Mouse (Mus musculus): ENCODE measurements around the gene Gpr179. TPM values are rescaled to one million over a fixed set of nuclear protein-coding genes. Genes with fewer than 3 reads are reported as not detected.

Gpr179 gene
- polyA plus RNA-seq, 1 experiment from 2014 or later = 0.06 TPM

GRCm38 (mm10) chr11:97282179-97282578 lies 69.7 kb downstream of the Gpr179 start:
- peaks cover 24% of the 10 kb centered on the region for H3K4me1 ChIP-seq (replicated peaks)
- no peak for ATAC-seq (ENCODE audit: insufficient number of reproducible peaks, low FRiP score)
- H3K9ac ChIP-seq = no peak overlapping the region
- no peak overlapping the region for H3K4me2 ChIP-seq
- H3K9me3 ChIP-seq (replicated peaks) = no peaks in the 10 kb centered on the region
- H3K27me3 ChIP-seq (replicated peaks) = no peaks in the 10 kb centered on the region
- no peaks in the 10 kb centered on the region for H3K36me3 ChIP-seq
- H3K4me3 ChIP-seq = no peak overlapping the region
- WGBS = 82% methylated on average over 6 of the region's 6 CpGs
- H3K27ac ChIP-seq (ENCODE audit: poor library complexity, severe bottlenecking) = no peak overlapping the region

Other genes starting within 250 kb of the Gpr179 start
- gene Tbx21, start 236.7 kb downstream of the Gpr179 start, polyA plus RNA-seq (2016; fragmentation: Nextera tagmentation; extraction: Ambion mirVana) = not detected in 2 replicates
- gene Tbkbp1, start 200.6 kb downstream of the Gpr179 start, polyA plus RNA-seq (2016; fragmentation: Nextera tagmentation; extraction: Ambion mirVana) = 10.6 and 12.6 TPM in 2 replicates
- 41.7 and 45.4 TPM in 2 replicates for gene Kpnb1, start 164.2 kb downstream of the Gpr179 start, polyA plus RNA-seq (2016; fragmentation: Nextera tagmentation; extraction: Ambion mirVana)
- gene Npepps, start 71.4 kb downstream of the Gpr179 start, polyA plus RNA-seq (2016; fragmentation: Nextera tagmentation; extraction: Ambion mirVana) = 87.8 and 95.3 TPM in 2 replicates
- gene Mrpl45, start 36.4 kb downstream of the Gpr179 start, polyA plus RNA-seq (2016; fragmentation: Nextera tagmentation; extraction: Ambion mirVana) = 62.7 and 63.4 TPM in 2 replicates
- gene Socs7, start 10.5 kb upstream of the Gpr179 start, polyA plus RNA-seq (2016; fragmentation: Nextera tagmentation; extraction: Ambion mirVana) = 5.4 and 6.0 TPM in 2 replicates
- gene Arhgap23, start 63.5 kb upstream of the Gpr179 start, polyA plus RNA-seq (2016; fragmentation: Nextera tagmentation; extraction: Ambion mirVana) = 12.4 and 12.5 TPM in 2 replicates
- gene 4933428G20Rik, start 148.3 kb upstream of the Gpr179 start, polyA plus RNA-seq (2016; fragmentation: Nextera tagmentation; extraction: Ambion mirVana) = 0.90 and 1.00 TPM in 2 replicates
- 0.09 TPM in 1 of 2 replicates, not detected in the other for gene Srcin1, start 224.1 kb upstream of the Gpr179 start, polyA plus RNA-seq (2016; fragmentation: Nextera tagmentation; extraction: Ambion mirVana)

All from heart, embryonic 12.5 days (tissue).